Mouse (Mus musculus) retina, postnatal 1 day (tissue): ENCODE results near the gene Pvalb.

Experiments used
- DNase-seq: peaks from one replicate; pipeline ENCODE4 v3.0.0-alpha.2; 2012

The Pvalb gene

DNA sequence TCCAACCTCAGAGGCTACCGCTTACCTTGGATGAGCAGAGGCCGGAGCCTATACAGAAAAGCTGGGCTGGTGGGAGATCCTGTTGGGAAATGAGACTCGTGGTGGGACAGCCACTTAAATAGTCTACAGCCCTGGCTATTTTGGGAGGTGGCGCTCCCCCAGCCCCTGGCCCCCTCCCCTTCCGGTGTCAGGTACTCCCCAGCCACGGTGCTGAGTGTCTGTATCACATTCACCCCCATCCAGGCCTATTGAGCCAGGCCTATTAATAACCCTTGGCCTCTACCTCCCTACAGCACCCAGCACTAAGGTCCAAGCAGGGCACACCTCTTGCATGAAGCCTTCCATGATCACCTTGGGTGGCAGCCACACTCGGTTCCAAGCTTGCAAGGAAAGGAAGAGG, at the start of gene Pvalb:
Gene Pvalb, minus strand, starts transcription at position 89 of the 400 bp plus-strand sequence.
- no peak for DNase-seq

DNA sequence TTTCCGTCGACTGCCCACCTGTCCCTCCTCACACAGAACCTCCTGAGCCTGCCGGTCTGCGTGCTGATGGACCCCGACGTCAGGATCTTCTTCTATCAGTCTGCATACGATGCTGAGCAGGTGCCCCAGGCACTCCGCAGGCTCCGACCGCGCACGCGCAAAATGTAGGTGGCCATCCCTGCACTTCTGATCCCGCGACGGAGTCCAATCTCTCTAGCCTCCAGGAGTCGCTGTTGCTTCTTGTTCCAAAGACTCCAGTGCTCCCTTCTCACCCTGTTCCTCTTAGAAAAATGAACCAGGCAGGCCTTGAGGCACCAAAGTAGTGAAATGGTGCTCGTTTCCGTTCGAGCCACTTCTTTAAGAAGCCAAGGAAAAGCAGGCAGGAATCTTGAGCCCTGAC, 48.6 kb upstream of the Pvalb start:
- DNase-seq: peak; percentile 84

DNA sequence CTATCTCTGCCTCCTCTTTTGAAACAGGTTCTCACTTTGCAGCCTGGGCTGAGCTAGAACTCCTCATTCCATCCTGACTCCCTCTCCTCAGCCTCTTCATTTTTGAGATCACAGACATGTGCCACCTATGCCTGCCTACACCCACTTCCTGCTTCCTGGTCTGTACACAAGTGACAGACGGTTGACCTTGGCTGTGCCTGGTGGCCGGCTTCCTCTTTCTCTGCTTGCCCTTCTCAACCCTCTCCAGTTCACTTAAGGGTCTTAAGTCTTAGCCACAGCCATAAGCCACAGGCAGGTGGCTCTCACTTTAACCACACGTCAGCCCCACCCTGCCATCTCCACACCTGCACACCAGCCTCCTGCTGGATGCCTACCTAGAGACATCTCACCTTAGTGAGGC, 42.2 kb upstream of the Pvalb start:
- no peak for DNase-seq

DNA sequence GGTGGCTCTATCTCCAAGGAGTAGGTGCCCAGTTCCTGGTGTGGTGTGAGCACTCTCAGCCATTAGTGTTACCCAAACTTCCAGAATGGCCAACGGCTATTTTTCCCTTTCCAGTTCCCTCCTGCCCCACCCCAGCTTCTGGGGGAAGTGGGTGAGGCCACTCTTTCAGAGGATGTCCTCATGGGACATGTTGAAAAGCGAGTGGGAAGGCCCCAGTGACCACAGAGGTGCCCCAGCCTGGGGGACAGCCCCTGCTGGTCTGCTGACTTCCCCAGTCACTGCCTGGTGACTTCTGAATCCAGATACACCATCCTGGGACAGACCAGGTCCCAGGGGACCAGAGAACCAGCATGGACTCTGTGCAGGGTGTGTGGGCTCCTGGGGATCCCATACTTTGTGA, 41.5 kb upstream of the Pvalb start:
- no peak for DNase-seq

DNA sequence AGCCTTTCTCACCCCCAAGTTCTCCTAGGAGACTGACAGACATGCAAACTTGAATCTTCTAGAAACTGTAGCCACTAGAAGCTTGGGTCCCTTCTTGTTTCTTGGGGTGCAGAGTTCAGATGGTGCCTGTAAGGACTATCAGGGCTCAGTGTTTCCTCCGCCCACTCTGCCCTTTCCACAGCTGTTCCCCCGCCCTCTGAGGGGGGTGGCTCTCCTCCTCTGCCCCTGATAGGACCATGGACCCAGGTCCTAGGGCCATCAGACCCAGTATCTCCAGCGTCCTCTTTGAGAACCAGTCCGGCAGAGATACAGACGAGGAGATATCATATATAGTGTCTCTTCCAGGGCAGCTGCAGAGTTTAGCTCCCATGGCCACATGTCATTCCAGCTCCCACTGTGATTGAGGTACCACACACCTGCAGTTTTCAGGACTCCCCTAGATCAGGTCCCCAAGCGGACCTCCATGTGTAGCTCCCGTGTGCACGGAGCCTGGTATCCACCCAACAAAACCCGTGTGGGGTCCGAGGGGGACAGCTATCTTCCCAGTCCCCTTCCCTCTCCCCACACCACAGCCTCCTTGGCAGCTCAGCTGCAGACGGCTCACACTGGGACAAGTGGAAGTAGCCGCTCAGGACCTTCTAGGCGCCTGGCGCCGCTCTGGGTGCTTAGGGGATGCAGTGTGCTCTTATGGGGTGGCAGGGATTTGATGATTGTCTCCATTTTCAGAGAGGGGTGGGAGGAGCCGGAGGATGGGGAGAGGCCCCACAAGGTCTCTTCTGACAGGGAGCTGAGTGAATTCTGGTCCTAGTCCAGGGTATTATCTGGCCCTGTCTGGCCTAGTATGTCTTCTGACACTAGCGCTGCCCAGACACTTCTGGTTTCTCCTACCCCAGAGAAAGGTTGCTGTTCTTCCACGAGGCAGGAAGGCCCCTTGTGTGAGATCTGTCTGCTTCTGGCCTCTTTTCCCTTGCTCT, 40.2 kb upstream of the Pvalb start:
- DNase-seq: no peak

DNA sequence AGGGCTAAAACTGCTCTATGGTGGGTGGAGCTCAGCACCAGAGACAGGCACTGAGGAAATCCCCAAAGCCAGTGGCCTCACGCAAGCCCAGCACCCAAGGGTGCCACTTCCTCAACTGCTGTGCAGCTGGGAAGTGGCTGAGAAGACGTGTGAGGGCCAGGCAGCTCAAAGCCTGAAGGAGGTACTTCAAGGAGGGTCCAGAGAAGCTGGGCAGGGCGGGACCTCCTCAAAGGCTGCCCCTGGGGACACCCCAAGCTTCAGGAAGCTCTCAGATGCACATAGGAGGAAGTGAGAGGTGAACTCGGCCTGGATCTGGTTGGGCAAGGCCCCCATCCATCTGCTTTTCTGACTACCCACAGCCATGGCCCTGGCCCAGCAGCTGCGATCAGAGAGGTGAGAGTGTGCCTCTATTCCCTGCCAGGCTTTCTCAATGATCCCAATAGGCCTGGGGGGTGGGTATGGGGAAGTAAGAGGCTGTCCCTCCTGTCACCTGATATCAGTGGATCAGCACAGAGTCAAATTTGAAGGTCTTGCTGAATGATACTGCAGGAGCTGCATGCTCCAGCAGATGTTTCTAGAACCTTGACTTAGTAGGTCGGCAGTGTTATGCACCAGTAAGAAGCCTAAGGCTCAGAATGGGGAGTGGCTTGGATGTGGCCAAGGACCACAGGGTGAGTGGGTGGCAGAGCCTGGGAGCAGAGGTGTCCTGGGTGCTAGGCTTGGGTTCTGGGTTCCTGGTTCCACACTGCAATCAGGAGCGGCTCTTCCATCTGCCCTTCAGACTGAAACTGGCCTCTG, 38.7 kb upstream of the Pvalb start, which contains the start of gene Ncf4:
Gene Ncf4, plus strand, starts transcription at position 107 of the 798 bp plus-strand sequence.
- no peak for DNase-seq

DNA sequence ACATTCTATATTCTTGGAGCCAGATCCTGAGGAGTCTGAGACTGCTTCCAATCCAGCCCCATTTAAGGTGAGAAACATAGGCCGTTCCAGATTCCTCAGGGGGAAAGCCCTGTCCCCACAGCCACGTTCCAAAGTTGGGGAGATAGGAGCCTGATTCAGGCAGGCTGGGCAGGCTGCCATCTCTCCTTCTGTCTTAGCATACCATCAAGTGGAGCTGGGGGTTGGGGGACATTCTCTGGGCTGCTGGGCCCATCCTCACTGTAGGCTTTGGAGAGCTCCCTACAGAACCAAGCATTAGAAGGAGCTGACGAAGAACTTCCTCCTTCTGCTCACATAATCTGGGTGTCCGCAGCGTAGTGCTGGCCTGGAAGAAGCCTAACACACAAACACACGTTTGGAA, 37.6 kb upstream of the Pvalb start:
- no peak for DNase-seq

DNA sequence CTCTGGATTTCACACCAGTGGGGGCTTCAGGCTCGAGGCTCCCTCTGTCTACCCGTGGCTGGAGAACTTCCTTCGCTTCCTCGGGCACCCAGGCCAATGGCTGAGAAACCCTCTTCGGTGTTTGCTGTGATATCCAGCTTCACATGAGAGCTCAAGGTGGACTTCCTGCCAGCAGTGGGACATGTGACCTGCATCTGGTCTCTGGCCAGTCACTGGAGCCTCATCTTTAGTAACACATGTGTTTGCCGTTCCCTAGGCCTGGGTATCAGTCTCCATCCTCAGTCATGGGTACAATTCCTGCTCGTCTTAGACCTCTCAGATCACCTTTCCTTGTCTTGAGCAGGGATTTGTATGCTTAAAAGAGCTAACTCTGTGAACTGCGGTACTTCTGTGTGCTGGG, 36.9 kb upstream of the Pvalb start:
- DNase-seq: no peak

DNA sequence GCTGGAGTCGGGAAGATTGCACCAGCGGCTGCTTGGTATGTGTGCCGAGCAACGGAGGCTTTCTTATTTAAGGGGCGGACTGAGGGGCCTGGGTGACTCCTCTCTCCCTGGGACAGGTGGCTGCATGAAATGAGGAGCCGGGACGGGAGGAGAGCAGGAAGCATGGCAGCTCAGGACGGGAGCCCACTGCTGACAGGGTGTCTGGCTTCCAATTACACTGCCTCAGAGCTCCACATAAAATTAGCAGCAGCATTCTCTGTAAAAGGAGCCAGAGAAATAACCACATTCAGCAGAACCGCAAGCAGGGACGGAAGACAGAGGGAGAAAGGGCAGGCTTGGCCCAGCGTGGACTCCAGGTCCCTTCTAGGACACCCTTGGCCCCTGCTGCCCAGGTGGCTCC, 35.1 kb upstream of the Pvalb start:
- no peak for DNase-seq

DNA sequence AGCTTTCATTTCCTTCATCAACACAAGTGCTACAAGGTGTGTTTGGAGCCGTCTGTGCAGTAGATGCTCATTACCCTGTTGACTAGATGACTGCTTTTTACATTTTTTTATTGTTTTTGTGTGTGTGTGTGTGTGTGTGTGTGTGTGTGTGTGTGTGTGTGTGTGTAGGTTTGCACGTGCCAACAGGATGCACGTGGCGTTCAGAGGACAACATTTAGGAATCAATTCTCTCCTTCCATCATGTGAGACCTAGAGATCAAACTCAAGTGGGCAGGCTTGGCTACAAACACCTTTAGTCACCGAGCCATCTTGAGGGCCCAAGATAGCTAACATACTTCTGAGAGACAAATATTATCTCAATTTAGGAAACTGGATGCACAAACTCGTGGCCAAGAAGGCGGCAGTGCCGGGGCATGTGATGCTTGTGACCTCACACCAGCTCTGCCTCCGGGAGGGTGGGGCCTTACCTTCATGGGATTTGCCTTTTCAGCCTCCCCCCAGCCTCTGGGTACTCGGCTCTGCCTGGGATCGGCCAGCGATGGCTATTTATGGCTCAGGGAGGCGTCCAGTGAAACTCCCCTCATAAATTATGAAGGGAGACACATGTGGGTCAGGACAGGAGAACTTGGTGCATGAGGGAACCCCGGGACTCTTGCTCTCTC, 33.9 kb upstream of the Pvalb start:
- DNase-seq: no peak

DNA sequence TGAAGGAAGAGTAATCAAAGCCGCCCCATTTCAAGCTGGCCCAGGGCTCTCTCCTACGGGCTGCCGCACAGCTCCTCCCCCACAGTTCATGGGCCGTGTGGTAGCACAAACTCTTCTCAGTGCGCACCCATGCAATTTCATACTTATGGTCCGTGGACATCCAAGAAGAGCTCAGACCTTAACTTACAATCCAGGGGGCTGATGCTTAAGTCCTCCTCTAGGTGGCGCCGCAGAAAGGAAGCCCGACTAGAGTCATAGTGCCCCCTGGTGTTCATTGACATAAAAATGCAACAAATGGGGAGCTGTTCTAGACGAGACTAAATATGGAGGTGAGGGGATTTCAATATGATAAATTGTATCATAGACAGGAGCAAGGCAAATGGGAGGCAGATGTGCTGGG, 33.3 kb upstream of the Pvalb start:
- DNase-seq: peak; percentile 89

DNA sequence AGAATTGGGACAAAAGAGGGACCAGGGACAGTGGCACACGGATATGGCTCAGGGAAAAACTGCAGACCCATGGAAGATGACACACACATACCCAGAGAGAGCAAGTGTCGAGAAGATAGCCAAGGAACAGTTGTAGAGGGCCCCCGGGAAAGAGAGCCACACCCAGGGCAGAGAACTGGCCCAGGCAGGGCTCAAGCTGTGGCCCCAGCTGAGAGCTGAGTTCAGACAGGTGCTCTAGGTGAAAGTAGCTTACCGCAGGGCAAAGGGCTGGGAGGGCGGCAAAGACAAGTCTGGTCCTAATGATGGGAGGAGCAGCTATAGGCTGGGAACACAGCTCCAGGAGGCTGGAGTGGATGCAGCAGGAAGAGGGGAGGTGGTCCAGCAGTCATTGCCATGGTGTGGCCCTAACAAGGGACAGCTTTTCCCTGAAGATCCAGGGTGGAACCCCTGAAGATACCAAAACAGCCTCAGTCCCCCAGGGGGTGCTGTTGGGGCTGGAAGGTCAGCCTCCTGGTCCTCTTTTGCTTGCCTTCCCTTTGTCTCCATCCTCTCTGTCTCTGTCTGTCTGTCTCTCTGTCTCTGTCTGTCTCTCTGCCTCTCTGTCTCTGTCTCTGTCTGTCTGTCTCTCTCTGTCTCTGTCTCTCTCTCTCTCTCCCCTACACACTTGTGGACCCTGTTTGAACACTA, 28.8 kb upstream of the Pvalb start:
- DNase-seq: no peak

DNA sequence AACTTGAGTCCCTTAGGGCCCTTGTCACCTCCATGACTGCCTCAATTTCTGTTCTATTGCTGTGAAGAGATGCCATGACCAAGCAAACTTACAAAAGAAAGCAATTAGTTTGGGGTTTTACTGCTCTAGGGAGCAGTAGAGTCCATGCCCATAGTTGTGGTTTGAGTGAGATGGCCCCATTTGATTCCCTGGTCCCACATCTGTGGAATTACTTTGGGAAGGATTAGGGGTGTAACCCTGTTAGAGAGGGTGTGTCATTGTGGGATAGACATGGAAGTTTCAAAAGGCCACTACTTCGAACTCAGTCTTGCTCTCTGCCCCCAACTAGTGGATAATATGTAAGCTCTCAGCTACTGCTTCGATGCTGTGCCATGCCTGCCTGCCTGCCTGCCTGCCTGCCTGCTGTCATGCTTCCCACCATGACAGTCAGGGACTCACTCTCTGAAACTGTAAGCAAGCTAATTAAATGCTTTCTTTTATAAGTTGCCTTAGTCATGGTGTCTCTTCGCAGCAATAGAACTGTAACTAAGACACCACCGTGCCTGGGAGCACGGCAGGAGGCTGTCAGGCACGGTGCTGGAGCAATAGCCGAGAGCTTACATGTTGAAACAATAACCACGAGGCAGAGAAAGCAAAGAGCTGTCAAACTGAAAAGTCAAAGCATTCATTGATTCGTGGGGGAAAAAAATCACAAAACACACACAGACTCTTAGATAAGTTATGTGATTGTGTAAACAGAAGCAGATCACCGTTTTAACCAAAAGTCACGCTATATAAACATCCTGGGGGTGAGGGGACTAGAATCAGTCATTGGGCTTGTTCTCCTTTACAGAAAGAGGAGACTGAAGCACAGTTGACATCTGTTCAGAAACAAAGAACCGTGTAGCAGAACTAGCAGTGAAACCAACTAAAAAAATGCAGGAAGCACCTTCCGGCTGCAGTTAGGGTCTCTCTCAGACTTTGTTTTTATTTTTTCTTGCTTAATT, 25.4 kb upstream of the Pvalb start:
- no peak for DNase-seq

DNA sequence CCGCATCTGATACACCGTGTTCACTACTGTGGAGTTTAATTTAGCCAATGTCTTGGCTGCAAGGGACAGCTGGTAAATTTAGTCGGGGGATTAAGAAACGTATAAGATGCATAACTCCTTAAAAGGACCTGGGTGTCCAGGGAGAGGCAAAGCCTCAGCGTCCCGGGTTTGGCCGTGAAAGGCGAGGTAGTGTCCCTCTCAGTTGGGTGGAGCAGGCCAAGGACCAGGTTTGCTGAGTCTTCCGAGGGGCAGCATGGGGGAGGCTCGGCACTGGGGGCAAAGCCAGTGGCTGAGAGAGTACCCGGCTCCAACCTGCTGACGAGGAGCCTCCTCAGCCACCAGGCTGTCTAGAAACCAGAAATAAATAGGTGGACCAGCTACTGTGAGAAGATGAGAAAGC, 21.6 kb upstream of the Pvalb start:
- DNase-seq: no peak

DNA sequence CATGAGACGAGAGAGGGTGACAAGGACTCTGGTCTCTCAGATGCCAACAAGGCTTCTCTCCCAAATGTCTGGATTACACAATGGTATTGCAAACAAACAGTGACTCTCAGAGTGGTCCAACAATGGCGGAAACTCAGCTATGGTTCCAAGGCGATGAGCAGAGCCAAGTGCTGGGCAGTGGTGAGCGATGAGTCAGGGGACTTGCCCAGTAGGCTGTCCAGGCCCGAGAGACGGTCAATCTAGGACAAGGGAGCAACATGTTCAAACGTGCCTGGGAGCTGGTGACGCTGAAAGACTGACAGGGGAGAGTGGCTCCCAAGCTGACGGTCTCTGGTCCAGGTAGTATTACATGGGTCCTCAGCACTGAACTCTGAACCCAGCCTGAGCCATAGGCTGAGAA, 9.1 kb upstream of the Pvalb start:
- DNase-seq: no peak

DNA sequence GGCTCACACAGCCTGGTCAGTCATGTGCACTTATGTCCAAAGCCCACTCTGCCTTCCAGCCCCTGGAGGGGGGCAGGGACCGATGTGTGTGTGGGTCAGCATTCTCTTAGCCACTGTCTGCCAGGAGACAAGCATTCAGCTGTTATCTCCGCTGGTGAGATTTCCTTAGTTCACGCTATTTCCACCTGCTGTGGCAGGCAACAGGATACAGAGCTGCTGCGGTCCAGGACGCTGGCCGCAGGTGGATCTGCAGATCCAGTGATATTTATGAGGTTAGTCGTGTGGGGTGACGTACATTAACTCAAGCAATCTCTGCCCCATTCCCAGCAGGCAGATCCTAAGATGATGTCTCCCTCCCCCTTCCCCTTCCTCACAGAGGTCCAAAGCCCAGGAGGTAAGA, 5.2 kb upstream of the Pvalb start:
- DNase-seq: no peak

DNA sequence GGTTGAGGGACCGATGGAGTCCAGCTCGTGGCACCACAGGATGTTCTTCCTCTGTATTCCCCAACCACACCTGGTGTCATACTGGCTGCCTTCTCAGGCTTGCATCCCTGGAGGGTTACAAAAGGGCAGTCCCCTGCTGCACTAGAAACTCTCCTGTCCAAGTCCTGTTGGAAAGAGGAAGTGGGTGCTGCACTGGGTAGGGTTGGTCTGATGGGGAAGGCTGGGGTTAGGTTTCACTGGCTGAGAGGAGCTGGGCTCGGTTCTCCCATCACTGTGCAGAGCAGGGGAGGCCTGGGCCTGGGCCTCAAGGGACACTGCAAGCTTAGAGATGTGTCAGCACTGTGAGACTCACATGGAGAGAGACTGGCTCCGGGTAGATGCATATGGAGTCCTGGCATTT, 4.0 kb upstream of the Pvalb start:
- no peak for DNase-seq

DNA sequence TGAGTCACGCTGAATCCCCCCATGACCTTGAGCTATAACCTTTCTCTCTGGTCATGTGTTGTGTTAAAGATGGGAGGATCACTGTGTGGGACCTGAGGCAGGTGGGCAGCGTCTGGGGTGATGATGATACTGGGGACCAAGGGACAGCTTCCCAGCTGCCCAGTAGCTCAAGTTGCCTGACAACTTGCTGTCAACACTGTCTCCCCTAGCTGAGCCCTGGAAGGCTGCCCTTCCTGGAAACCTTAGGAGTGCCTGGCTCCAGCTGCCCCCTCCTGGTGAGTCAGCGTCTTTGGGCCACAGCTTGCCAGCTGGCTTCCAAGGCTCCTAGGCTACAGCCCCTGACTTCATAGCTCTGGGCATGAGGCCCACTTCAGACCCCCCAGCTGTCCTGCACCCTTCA, 1.0 kb downstream of the Pvalb start:
- peak; percentile 60 for DNase-seq

DNA sequence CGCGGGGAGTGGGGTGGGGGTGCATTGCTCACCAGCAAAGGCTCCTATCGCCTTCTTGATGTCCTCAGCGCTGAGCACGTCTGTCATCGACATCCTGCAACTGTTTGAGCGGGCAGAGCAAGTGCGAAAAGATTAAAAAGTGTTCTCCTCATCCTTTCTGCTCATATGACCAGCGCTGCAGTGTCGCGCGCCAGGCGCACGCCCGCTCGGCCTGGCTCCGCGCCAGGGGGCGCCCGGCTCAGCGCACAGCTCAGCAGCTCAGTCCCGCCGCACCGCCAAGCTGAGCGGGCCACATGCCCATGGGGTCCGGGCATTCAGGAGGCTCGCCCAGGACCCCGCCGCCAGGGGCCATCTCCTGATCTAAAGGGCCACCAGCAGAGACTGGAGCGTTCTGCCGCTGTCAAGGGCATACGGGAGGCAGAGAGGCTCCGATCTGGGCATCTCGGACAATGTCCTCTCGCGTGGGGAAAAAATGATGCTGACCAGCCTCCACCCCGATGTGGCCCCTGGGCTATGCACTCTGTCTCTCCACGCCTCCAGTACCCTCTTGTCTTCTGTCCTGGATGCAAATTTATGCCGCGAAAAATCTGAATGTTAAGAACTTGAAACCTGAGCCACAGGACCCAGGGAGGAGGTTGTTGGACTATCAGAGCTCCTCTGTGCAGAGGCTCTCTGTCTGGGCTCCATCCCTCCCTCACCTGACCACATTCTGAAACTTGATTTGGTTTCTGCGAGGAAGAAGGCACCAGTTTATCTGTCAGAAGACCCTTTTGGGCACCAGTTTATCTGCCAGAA, 1.9 kb downstream of the Pvalb start:
- peak; percentile 79 for DNase-seq

DNA sequence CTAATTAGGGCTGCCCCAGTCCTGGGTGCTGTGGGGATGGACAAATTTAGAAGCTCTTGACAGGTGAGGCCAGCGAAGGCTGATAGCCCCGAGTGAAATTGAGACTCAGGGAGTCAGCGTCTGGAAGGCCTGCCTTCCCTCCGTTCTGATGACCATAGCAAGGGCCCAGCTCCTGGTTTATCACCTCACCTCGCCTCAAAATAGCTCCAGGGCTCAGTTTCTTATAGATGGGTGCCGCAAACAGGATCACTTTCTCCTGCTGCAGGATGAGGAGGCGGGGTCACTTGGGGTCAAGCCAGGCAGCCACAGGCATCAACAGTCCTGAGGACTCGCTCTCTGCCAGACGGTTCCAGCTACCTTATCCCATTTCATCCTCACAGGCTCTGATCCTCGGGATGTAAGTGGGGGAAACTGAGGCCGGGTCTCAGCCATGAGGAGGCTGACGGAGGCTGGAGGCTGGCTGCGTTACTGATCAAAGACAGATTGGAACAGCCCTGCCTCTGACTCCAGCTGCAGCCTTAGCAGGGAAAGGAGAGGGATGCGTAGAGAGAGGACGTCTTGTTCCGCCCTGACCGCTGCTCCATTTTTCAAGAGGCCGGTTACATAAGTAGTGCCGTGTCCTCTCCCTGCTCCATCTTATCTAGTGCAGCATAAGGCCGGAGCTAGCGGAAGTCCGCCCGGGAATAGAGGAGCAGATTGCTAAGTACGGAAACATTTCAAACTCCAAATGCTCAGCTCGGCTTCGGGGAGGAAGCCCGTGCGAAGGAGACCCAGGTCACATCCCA, 10.9 kb downstream of the Pvalb start:
- DNase-seq: no peak
